Mouse (Mus musculus): ENCODE measurements around the gene Slc12a9. TPM values are rescaled to one million over a fixed set of nuclear protein-coding genes. Genes with fewer than 3 reads are reported as not detected.
A peak's percentile ranks its signal among the peaks of the same experiment; 100 is the strongest.
"Not testable (repeated sequence)": the region's sequence is repeated elsewhere in the genome, so short reads cannot be mapped to it uniquely, and the experiment has no call there.

Gene Slc12a9
- polyA plus RNA-seq, 1 experiment from 2014 or later, result 5.8 TPM

GRCm38 (mm10) chr5:137287953-137288743, 45.2 kb downstream of the Slc12a9 start:
- H3K4me3 ChIP-seq (ENCODE audit: low read depth, low read length), result peak overlapping the region; percentile 42
- H3K4me1 ChIP-seq (ENCODE audit: control insufficient read depth, insufficient read depth, low read length), result peaks cover 22% of the 10 kb centered on the region
- no peak overlapping the region; the same call in 1 of the 2 replicates for H3K27ac ChIP-seq (ENCODE audit: low read depth, low read length)
- no peaks in the 10 kb centered on the region for H3K9me3 ChIP-seq (ENCODE audit: control insufficient read depth, low read length)
- H3K4me2 ChIP-seq, result peak overlapping the region; percentile 95
- WGBS, result under 1% methylated on average over 54 of the region's 65 CpGs
- H3K9ac ChIP-seq (ENCODE audit: low read length), result peak overlapping the region; percentile 55
- DNase-seq (ENCODE audit: low spot score, missing footprints) (peak; percentile 93), ATAC-seq (ENCODE audit: low FRiP score) (peak; percentile 38)
- peaks cover 31% of the 10 kb centered on the region for H3K27me3 ChIP-seq (ENCODE audit: control insufficient read depth, insufficient read depth, low read length)
- no peaks in the 10 kb centered on the region for H3K36me3 ChIP-seq (ENCODE audit: control insufficient read depth, insufficient read depth, low read length)

- WGBS, result under 1% methylated on average over 40 of the region's 40 CpGs
- peak within 1 kb of the TSS; percentile 58 for H3K9ac ChIP-seq (ENCODE audit: low read length)
These were observed 46.1 kb downstream of the Slc12a9 start, which contains the start of gene Ache for GRCm38 (mm10) chr5:137287032-137287952. Gene Ache (plus strand): TSS chr5:137287519.

GRCm38 (mm10) chr5:137286655-137287031, 46.8 kb downstream of the Slc12a9 start:
- peaks cover 19% of the 10 kb centered on the region for H3K4me1 ChIP-seq (ENCODE audit: control insufficient read depth, insufficient read depth, low read length)
- 2% methylated on average over 15 of the region's 16 CpGs for WGBS
- peak overlapping the region; percentile 58 for H3K9ac ChIP-seq (ENCODE audit: low read length)
- H3K4me3 ChIP-seq (ENCODE audit: low read depth, low read length), result peak overlapping the region; percentile 39
- DNase-seq (ENCODE audit: low spot score, missing footprints) (peak; percentile 98), ATAC-seq (ENCODE audit: low FRiP score) (peak; percentile 67)
- H3K27ac ChIP-seq (ENCODE audit: low read depth, low read length), result no peak overlapping the region
- H3K4me2 ChIP-seq, result peak overlapping the region; percentile 95
- H3K27me3 ChIP-seq (ENCODE audit: control insufficient read depth, insufficient read depth, low read length), result peaks cover 28% of the 10 kb centered on the region
- no peaks in the 10 kb centered on the region for H3K9me3 ChIP-seq (ENCODE audit: control insufficient read depth, low read length)
- no peaks in the 10 kb centered on the region for H3K36me3 ChIP-seq (ENCODE audit: control insufficient read depth, insufficient read depth, low read length)

More at GRCm38 (mm10) chr5:137287032-137287952, 46.1 kb downstream of the Slc12a9 start, which contains the start of gene Ache:
- Histone ChIP-seq H3K27ac (ENCODE audit: low read depth, low read length) (no peak within 1 kb of the TSS; the same call in 1 of the 2 replicates), H3K4me1 (ENCODE audit: control insufficient read depth, insufficient read depth, low read length) (peaks cover 19% of the 10 kb centered on the region), H3K9me3 (ENCODE audit: control insufficient read depth, low read length) (no peaks in the 10 kb centered on the region), H3K27me3 (ENCODE audit: control insufficient read depth, insufficient read depth, low read length) (peaks cover 31% of the 10 kb centered on the region), H3K4me3 (ENCODE audit: low read depth, low read length) (peak within 1 kb of the TSS; percentile 42), H3K36me3 (ENCODE audit: control insufficient read depth, insufficient read depth, low read length) (no peaks in the 10 kb centered on the region), H3K4me2 (peak within 1 kb of the TSS; percentile 95)
- ATAC-seq (ENCODE audit: low FRiP score) (peak; percentile 57), DNase-seq (ENCODE audit: low spot score, missing footprints) (peak; percentile 94)

GRCm38 (mm10) chr5:137285986-137286385, 47.4 kb downstream of the Slc12a9 start:
- no peak overlapping the region for H3K27ac ChIP-seq (ENCODE audit: low read depth, low read length)
- ATAC-seq (ENCODE audit: low FRiP score) (no peak), DNase-seq (ENCODE audit: low spot score, missing footprints) (peak; percentile 69)
- H3K4me1 ChIP-seq (ENCODE audit: control insufficient read depth, insufficient read depth, low read length), result peaks cover 19% of the 10 kb centered on the region
- H3K4me3 ChIP-seq (ENCODE audit: low read depth, low read length), result no peak overlapping the region
- H3K9me3 ChIP-seq (ENCODE audit: control insufficient read depth, low read length), result no peaks in the 10 kb centered on the region
- H3K27me3 ChIP-seq (ENCODE audit: control insufficient read depth, insufficient read depth, low read length), result peaks cover 28% of the 10 kb centered on the region
- WGBS, result 51% methylated on average over 7 of the region's 7 CpGs
- H3K9ac ChIP-seq (ENCODE audit: low read length), result no peak overlapping the region
- no peaks in the 10 kb centered on the region for H3K36me3 ChIP-seq (ENCODE audit: control insufficient read depth, insufficient read depth, low read length)
- no peak overlapping the region for H3K4me2 ChIP-seq

GRCm38 (mm10) chr5:137285045-137285444, 48.4 kb downstream of the Slc12a9 start:
- Histone ChIP-seq H3K4me2 (no peak overlapping the region), H3K36me3 (ENCODE audit: control insufficient read depth, insufficient read depth, low read length) (no peaks in the 10 kb centered on the region), H3K27ac (ENCODE audit: low read depth, low read length) (no peak overlapping the region), H3K4me1 (ENCODE audit: control insufficient read depth, insufficient read depth, low read length) (peaks cover 19% of the 10 kb centered on the region), H3K4me3 (ENCODE audit: low read depth, low read length) (no peak overlapping the region), H3K27me3 (ENCODE audit: control insufficient read depth, insufficient read depth, low read length) (peaks cover 23% of the 10 kb centered on the region), H3K9ac (ENCODE audit: low read length) (no peak overlapping the region), H3K9me3 (ENCODE audit: control insufficient read depth, low read length) (no peaks in the 10 kb centered on the region)
- ATAC-seq (ENCODE audit: low FRiP score) (no peak), DNase-seq (ENCODE audit: low spot score, missing footprints) (peak; percentile 89)
- 57% methylated on average over 5 of the region's 5 CpGs for WGBS

GRCm38 (mm10) chr5:137284411-137284810, 49.0 kb downstream of the Slc12a9 start:
- not testable (repeated sequence) for ATAC-seq (ENCODE audit: low FRiP score); H3K9me3 ChIP-seq (ENCODE audit: control insufficient read depth, low read length); H3K27ac ChIP-seq (ENCODE audit: low read depth, low read length); H3K9ac ChIP-seq (ENCODE audit: low read length); H3K36me3 ChIP-seq (ENCODE audit: control insufficient read depth, insufficient read depth, low read length); H3K4me2 ChIP-seq; H3K4me3 ChIP-seq (ENCODE audit: low read depth, low read length)
- 92% methylated on average over 5 of the region's 6 CpGs for WGBS
- peaks cover 16% of the 10 kb centered on the region for H3K27me3 ChIP-seq (ENCODE audit: control insufficient read depth, insufficient read depth, low read length)
- peaks cover 19% of the 10 kb centered on the region for H3K4me1 ChIP-seq (ENCODE audit: control insufficient read depth, insufficient read depth, low read length)
- peak; percentile 64 for DNase-seq (ENCODE audit: low spot score, missing footprints)

- DNase-seq (ENCODE audit: low spot score, missing footprints) (peak; percentile 82), ATAC-seq (ENCODE audit: low FRiP score) (no peak)
- no peak overlapping the region for H3K27ac ChIP-seq (ENCODE audit: low read depth, low read length)
- H3K36me3 ChIP-seq (ENCODE audit: control insufficient read depth, insufficient read depth, low read length), result no peaks in the 10 kb centered on the region
- no peak overlapping the region for H3K4me3 ChIP-seq (ENCODE audit: low read depth, low read length)
- WGBS, result 63% methylated on average over 18 of the region's 18 CpGs
- H3K9ac ChIP-seq (ENCODE audit: low read length), result no peak overlapping the region
- H3K27me3 ChIP-seq (ENCODE audit: control insufficient read depth, insufficient read depth, low read length), result no peaks in the 10 kb centered on the region
- H3K9me3 ChIP-seq (ENCODE audit: control insufficient read depth, low read length), result no peaks in the 10 kb centered on the region
- no peaks in the 10 kb centered on the region for H3K4me1 ChIP-seq (ENCODE audit: control insufficient read depth, insufficient read depth, low read length)
- no peak overlapping the region for H3K4me2 ChIP-seq
These were observed 55.7 kb downstream of the Slc12a9 start for GRCm38 (mm10) chr5:137277360-137278342.

Data from midbrain, embryonic 11.5 days (tissue).